Mouse (Mus musculus) lung, embryonic 16.5 days (tissue): ENCODE results near the gene Brpf3. TPM values are rescaled to one million over a fixed set of nuclear protein-coding genes. Genes with fewer than 3 reads are reported as not detected.

Experiments
- ATAC-seq: fragments of 200-750 bp; cut with Nextera tagmentation; 2 replicates; pipeline ENCODE4 v1.8.0; 2017; ENCODE audit warnings: low read depth, mild to moderate bottlenecking, moderate library complexity
- H3K27ac ChIP-seq: fragments of 300-500 bp; sonication (generic); 2 replicates; pipeline ENCODE4 v1.5.1; 2014; ENCODE audit warnings: mild to moderate bottlenecking, control low read depth, low read length
- H3K27me3 ChIP-seq: fragments of 300-500 bp; sonication (generic); 2 replicates; pipeline ENCODE4 v1.6.1; 2014; ENCODE audit warnings: low read depth, low read length, mixed read lengths; ENCODE audit not compliant: control insufficient read depth, insufficient read depth
- H3K36me3 ChIP-seq: fragments of 300-500 bp; sonication (generic); 2 replicates; pipeline ENCODE4 v1.6.1; 2014; ENCODE audit warnings: low read length; ENCODE audit not compliant: control insufficient read depth, insufficient read depth
- H3K4me1 ChIP-seq: fragments of 300-500 bp; sonication (generic); replicated peaks from 2 replicates; pipeline ENCODE4 v1.6.1; 2014; ENCODE audit warnings: low read length, mixed read lengths; ENCODE audit not compliant: control insufficient read depth, insufficient read depth
- H3K4me2 ChIP-seq: fragments of 300-500 bp; sonication (generic); 2 replicates; pipeline ENCODE4 v1.6.1; 2014; ENCODE audit warnings: low read depth, low read length, control low read depth
- H3K4me3 ChIP-seq: fragments of 300-500 bp; sonication (generic); 2 replicates; pipeline ENCODE4 v1.5.1; 2014; ENCODE audit warnings: mild to moderate bottlenecking, low read length, control low read depth
- H3K9ac ChIP-seq: fragments of 300-500 bp; sonication (generic); 2 replicates; pipeline ENCODE4 v1.6.1; 2014; ENCODE audit warnings: low read length, control low read depth
- H3K9me3 ChIP-seq: fragments of 300-500 bp; sonication (generic); 2 replicates; pipeline ENCODE4 v1.6.1; 2016; ENCODE audit warnings: low read length; ENCODE audit not compliant: control insufficient read depth
- WGBS: fragments of 180-500 bp; shearing (Covaris S2); extraction: QIAGEN DNeasy Blood & Tissue Kit; methylation state at CpG from one replicate; pipeline ENCODE4 v1.1.7; 2014; 5-methylcytosine and 5-hydroxymethylcytosine counted together
- polyA plus RNA-seq: library from polyadenylated mRNA; unstranded; fragments of >200 nt; fragmentation: Nextera tagmentation; extraction: Ambion mirVana; gene quantifications from 2 replicates; pipeline ENCODE4 v1.2.1, GENCODE M21; 2015

Brpf3 gene
- polyA plus RNA-seq, 1 experiment from 2014 or later: 9.5 TPM

DNA sequence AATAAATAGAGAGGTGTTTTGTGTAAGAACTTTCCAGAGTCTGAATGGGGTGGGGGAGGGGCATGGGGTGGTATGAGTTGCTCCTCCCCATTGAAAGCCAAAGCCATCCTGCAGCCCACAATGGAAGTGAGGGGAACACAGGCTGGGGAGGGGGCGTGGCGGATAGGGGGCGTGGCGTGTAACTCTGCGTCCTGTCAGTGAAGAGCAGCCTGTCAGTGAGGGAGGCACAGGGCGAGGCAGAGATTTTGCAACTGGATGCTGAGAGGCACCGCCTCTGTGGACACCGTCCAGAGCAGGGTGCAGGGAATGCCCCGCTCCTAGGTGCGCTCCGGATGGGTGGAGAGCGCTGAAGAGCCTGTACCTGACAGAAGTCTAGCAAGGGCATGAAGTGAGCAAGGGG lies 57.3 kb downstream of the Brpf3 start, which contains the start of gene Pnpla1:
Gene Pnpla1 (plus strand): TSS at position 207 of the 400 bp plus-strand sequence.
- H3K9ac ChIP-seq: no peak within 1 kb of the TSS
- no peak within 1 kb of the TSS for H3K4me3 ChIP-seq
- no peak within 1 kb of the TSS for H3K27ac ChIP-seq
- no peaks in the 10 kb centered on the region for H3K27me3 ChIP-seq
- no peak within 1 kb of the TSS for H3K4me2 ChIP-seq
- 37% methylated on average over 12 of the region's 12 CpGs for WGBS
- 0 out of 2 replicates have a peak, but pooled peaks have one; percentile 43 for ATAC-seq
- H3K36me3 ChIP-seq: no peaks in the 10 kb centered on the region
- peaks cover 6% of the 10 kb centered on the region for H3K9me3 ChIP-seq
- H3K4me1 ChIP-seq: no peaks in the 10 kb centered on the region

DNA sequence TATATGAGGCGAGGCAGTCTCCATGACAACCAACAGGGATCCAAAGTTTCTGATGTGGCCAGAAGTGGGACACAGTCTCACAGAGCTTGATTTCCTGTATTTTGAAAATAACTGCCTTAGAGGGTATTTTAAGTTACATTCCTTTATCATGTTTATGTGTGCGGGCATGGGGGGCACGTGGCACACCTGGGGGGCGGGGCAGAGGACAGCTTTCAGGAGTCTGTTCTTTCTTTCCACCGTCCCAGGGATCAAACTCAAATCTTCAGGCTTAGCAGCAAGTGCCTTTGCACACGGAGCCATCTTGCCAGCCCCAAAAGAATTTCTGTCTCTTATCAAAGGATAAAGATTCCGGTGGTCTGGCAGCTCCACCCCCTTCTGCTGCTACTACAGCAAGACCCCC lies 63.0 kb downstream of the Brpf3 start:
- Histone ChIP-seq H3K9me3 (no peaks in the 10 kb centered on the region), H3K4me2 (no peak overlapping the region), H3K9ac (no peak overlapping the region), H3K36me3 (no peaks in the 10 kb centered on the region), H3K4me1 (no peaks in the 10 kb centered on the region), H3K27me3 (no peaks in the 10 kb centered on the region), H3K4me3 (no peak overlapping the region), H3K27ac (no peak overlapping the region)
- 60% methylated on average over 7 of the region's 7 CpGs for WGBS
- no peak for ATAC-seq

DNA sequence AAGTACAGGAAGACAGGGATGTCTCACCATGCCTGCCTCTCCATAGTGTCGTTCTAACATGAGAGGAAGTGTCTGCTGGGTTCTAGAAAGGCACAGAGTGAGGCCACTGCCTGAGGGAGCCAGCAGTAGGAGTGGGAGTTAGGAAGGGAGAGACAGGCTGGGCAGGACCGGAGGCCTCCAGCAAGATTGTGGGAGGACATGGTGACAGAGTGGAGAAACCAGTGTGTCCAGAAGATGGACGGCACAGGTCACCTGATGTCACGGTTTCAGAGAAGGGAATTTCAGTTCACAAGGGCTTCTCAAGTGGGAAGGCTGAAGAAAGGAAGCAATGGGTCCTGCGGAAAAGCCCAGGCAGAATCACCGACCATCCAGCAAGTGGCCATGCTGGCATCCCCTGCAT lies 63.6 kb downstream of the Brpf3 start:
- H3K9me3 ChIP-seq: no peaks in the 10 kb centered on the region
- 49% methylated on average over 6 of the region's 6 CpGs for WGBS
- no peak overlapping the region for H3K9ac ChIP-seq
- ATAC-seq: no peak
- H3K4me2 ChIP-seq: no peak overlapping the region
- no peaks in the 10 kb centered on the region for H3K27me3 ChIP-seq
- H3K36me3 ChIP-seq: no peaks in the 10 kb centered on the region
- no peak overlapping the region for H3K4me3 ChIP-seq
- no peaks in the 10 kb centered on the region for H3K4me1 ChIP-seq
- H3K27ac ChIP-seq: no peak overlapping the region

DNA sequence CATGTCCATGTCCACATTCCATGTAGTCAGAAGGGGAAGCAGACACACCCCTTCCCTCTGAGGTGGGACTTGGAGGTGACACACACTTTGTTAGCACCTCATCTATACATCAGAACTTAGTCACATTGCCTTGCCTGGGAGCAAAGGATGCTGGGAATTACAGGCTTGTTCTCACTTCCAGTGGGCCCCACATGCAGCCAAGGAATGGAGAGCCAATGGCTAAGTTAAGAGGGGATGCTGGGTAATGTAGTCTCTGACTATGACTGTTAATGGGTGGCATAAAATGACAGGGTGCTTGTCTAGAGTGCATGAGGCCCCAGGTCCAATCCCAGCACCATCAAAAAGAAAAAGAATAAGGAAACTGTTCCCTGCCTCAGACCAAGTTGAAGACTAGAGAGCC lies 66.0 kb downstream of the Brpf3 start:
- H3K27me3 ChIP-seq: no peaks in the 10 kb centered on the region
- H3K9me3 ChIP-seq: no peaks in the 10 kb centered on the region
- no peak overlapping the region for H3K27ac ChIP-seq
- no peaks in the 10 kb centered on the region for H3K36me3 ChIP-seq
- H3K9ac ChIP-seq: no peak overlapping the region
- H3K4me3 ChIP-seq: no peak overlapping the region
- no peak for ATAC-seq
- no peak overlapping the region for H3K4me2 ChIP-seq
- no peaks in the 10 kb centered on the region for H3K4me1 ChIP-seq

DNA sequence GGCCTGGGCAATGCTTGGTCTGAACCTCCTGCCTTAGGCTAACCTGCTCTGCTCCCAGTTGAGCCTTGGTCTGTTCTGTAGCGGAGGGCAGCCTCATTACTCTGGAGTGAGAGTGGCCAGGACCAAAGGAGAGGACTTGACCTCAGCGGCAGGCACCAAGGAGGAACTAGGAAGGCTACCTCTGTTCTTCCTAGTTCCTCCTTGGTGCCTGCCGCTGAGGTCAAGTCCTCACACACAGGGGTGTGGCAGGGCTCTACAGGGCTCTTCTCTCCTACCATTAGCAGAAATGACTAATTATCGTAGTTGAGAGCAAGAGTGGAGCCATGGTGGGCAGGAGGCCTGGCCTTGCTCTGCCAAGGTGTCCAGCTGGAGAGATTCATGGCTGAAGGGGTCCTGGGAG lies 66.5 kb downstream of the Brpf3 start:
- H3K36me3 ChIP-seq: no peaks in the 10 kb centered on the region
- no peak for ATAC-seq
- H3K4me1 ChIP-seq: no peaks in the 10 kb centered on the region
- H3K4me2 ChIP-seq: no peak overlapping the region
- 84% methylated on average over 4 of the region's 4 CpGs for WGBS
- H3K27me3 ChIP-seq: no peaks in the 10 kb centered on the region
- H3K9ac ChIP-seq: no peak overlapping the region
- H3K27ac ChIP-seq: no peak overlapping the region
- H3K4me3 ChIP-seq: no peak overlapping the region
- H3K9me3 ChIP-seq: no peaks in the 10 kb centered on the region

DNA sequence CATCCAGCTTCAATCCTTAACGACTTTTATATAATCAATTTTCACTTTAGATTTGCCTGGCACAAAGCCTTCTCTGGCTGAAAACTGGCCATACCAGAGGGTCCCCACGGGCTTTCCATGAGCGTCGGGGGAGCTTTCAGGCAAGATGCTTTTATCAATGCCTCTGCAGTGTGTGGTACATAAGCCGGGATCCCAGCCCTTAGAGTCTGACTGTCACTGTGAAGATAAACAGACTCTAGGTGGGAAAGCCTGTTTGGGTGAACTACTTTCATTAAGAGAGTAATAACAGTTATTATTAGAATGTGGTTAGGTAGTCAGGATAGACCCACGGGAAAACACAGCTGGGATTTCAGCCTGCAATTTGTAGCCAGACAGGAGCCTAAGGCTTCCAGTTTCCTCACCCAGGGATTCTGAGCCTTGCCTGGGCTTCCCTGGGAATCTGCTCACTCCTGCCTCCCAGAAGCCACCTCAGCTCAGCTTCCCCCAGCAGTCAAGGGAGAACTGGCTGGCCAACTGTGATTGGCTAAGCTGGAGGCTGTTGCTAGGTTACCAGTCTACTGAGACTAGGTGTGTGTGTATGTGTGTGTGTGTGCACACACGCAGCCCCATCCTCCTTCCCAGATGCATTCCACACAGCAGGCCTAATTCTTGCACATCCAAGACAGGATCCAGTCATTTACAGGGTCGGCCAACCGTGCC lies 68.7 kb downstream of the Brpf3 start:
- Histone ChIP-seq H3K27me3 (no peaks in the 10 kb centered on the region), H3K4me3 (no peak overlapping the region), H3K9ac (no peak overlapping the region), H3K27ac (no peak overlapping the region), H3K9me3 (no peaks in the 10 kb centered on the region), H3K4me1 (no peaks in the 10 kb centered on the region), H3K36me3 (no peaks in the 10 kb centered on the region), H3K4me2 (no peak overlapping the region)
- 58% methylated on average over 9 of the region's 9 CpGs for WGBS
- ATAC-seq: no peak

- H3K27ac ChIP-seq: no peak overlapping the region
- peaks cover 5% of the 10 kb centered on the region for H3K4me1 ChIP-seq
- H3K9me3 ChIP-seq: no peaks in the 10 kb centered on the region
- no peaks in the 10 kb centered on the region for H3K36me3 ChIP-seq
- 62% methylated on average over 5 of the region's 5 CpGs for WGBS
- ATAC-seq: no peak
- no peak overlapping the region for H3K4me2 ChIP-seq
- H3K4me3 ChIP-seq: no peak overlapping the region
- no peaks in the 10 kb centered on the region for H3K27me3 ChIP-seq
- no peak overlapping the region for H3K9ac ChIP-seq
Measured at GRCm38 (mm10) chr17:28870435-28870834, 69.5 kb downstream of the Brpf3 start.

DNA sequence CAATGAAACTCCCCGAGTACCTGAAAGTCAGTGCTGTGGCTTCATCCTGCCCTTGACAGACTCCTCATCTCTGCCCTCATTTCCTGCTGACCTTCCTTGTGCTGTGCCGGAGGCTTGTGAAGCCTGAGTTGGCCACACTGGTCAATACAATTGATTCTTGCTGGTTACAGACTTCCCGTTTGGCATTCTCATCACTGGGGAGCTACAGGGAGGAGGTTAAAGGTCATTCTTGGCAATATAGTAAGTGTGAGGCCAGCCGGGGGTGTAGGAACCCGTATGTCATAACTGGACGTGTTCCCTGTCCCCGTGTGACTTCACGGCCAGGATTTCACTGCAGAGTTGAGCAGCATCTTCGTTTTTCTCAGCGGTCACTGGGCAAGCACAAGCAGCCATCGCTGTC lies 70.9 kb downstream of the Brpf3 start:
- no peaks in the 10 kb centered on the region for H3K27me3 ChIP-seq
- H3K9ac ChIP-seq: no peak overlapping the region
- no peaks in the 10 kb centered on the region for H3K9me3 ChIP-seq
- no peak overlapping the region for H3K4me2 ChIP-seq
- no peaks in the 10 kb centered on the region for H3K36me3 ChIP-seq
- no peak overlapping the region for H3K4me3 ChIP-seq
- WGBS: 60% methylated on average over 11 of the region's 11 CpGs
- no peak overlapping the region for H3K27ac ChIP-seq
- no peak for ATAC-seq
- H3K4me1 ChIP-seq: peaks cover 5% of the 10 kb centered on the region

- 75% methylated on average over 7 of the region's 7 CpGs for WGBS
- H3K27me3 ChIP-seq: no peaks in the 10 kb centered on the region
- ATAC-seq: no peak
- peaks cover 5% of the 10 kb centered on the region for H3K4me1 ChIP-seq
- H3K4me2 ChIP-seq: no peak overlapping the region
- no peak overlapping the region for H3K27ac ChIP-seq
- H3K9ac ChIP-seq: no peak overlapping the region
- H3K9me3 ChIP-seq: no peaks in the 10 kb centered on the region
- H3K36me3 ChIP-seq: no peaks in the 10 kb centered on the region
- H3K4me3 ChIP-seq: no peak overlapping the region
Measured at GRCm38 (mm10) chr17:28872322-28872721, 71.4 kb downstream of the Brpf3 start.

DNA sequence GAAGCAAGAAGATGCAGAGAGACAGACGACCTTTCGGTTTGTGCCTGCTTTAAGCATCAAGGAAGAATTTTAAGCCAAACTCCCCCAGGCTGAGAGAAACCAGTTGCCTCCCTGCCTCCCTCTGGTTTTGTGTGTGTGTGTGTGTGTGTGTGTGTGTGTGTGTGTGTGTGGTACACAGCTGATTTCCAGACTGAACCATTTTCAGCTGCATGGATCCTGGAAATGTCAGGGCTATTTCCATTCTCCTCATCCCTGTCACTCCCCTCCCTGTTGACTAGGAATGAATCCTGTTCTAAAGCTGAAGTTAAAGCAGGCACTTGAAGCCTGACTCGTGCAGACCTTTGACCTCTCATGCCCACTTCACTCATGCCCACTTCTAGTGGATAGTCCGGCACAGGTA lies 73.3 kb downstream of the Brpf3 start:
- Histone ChIP-seq H3K27me3 (no peaks in the 10 kb centered on the region), H3K36me3 (no peaks in the 10 kb centered on the region), H3K27ac (no peak overlapping the region), H3K9me3 (no peaks in the 10 kb centered on the region), H3K9ac (no peak overlapping the region), H3K4me2 (no peak overlapping the region), H3K4me1 (peaks cover 5% of the 10 kb centered on the region), H3K4me3 (no peak overlapping the region)
- no peak for ATAC-seq
- WGBS: 76% methylated on average over 4 of the region's 4 CpGs
